Mouse (Mus musculus): ENCODE data around the gene Dcaf6. TPM values are rescaled to one million over a fixed set of nuclear protein-coding genes. Genes with fewer than 3 reads are reported as not detected.

The Dcaf6 gene
- total RNA-seq, 2 experiments from 2014 or later = 76.3 to 77.7 TPM

DNA sequence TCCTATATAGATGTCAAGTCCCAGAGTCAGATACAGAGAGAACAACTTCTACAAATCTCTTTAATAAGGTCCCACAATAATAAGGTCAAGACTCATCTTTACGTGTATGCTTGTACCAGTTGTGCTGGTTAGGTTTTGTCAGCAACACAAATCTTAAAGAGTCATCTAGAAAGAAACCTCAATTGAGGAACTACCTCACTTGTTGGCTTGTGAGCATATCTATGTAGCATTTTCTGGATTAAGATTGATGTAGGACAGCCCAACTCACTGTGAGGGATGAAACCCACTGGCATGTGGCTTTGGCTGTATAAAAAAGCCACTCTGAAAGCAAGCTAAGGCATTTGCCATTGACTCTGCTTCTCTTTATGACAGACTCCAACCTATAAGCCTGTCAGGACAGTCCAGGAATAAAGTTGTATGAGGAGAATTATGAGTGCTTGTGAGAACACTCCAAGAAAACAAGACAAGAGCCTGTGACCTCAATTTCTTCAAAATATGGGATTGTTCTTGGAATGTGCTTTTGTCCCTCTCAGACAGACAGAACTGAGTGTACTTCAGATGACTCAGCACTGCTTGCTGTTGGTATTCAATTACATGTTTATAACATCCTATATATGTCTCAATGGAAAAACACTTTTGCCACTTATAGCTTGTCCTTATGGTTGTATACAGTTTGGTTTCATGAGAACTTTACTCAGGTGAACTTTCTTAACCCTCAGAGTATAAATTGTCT is 21.8 kb downstream of the Dcaf6 start:
- intact Hi-C loops (cut with DNase I) = no loop called here
- no peak for DNase-seq

GRCm38 (mm10) chr1:165432883-165433282 is 27.4 kb downstream of the Dcaf6 start:
- intact Hi-C loops (cut with DNase I) = no loop called here
- no peak for DNase-seq

DNA sequence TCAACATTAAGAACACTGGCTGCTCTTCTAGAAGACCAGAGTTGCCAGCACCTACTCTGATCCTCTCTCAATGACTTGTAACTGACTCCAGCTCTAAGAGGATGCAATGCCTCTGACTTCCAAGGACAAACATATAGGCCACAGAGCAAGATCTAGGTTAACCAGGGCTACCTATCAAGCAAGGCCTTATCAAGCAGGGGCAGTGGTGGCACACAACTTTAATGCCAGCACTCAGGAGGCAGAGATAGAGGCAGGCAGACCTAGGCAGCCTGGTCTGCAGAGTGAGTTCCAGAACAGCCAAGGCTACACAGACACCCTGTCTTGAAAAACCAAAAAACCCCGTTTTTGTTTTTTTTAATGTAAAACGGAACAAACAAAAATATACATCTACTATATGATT is 34.0 kb downstream of the Dcaf6 start:
- intact Hi-C loops (cut with DNase I) = no loop called here
- DNase-seq = no peak

- intact Hi-C loops (cut with DNase I) = no loop called here
- no peak for DNase-seq
These were observed 38.8 kb downstream of the Dcaf6 start for GRCm38 (mm10) chr1:165421357-165421915.

DNA sequence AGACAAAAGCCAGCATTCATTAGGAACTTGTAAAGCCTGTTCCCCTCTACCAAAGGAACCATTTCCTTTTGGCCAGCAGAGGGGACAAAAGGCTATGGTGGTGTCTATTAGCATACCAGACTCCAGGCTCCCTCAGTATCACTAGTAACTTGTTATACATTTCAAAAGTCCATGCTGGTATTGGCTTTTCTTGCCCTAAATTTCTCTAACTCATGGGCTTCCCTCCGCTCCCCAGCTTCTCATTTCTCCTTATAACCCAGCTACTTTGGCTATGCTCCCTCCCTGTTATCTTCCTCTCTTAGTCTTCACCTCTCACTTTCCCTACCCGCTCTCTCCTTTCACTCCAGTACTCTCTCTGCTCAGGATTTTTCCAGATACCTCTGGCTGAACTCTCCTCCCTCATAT is 63.9 kb downstream of the Dcaf6 start:
- intact Hi-C loops (cut with DNase I) = loop anchor here (10.0 kb wide), 2 partner anchors 258 to 368 kb away; partner anchors contain the start of gene Creg1
- peak in 1 of 2 experiments; percentile 9 for DNase-seq

- intact Hi-C loops (cut with DNase I) = loop anchor here (10.0 kb wide), 2 partner anchors 259 to 369 kb away; partner anchors contain the start of gene Creg1
- no peak for DNase-seq
These were observed 64.3 kb downstream of the Dcaf6 start for GRCm38 (mm10) chr1:165395940-165396339.

- intact Hi-C loops (cut with DNase I) = loop anchor here (10.0 kb wide), 2 partner anchors 260 to 370 kb away; partner anchors contain the start of gene Creg1
- DNase-seq = no peak
These were observed 65.4 kb downstream of the Dcaf6 start for GRCm38 (mm10) chr1:165394836-165395235.

- intact Hi-C loops (cut with DNase I) = loop anchor here (10.0 kb wide), 2 partner anchors 262 to 372 kb away; partner anchors contain the start of gene Creg1
These were observed 67.2 kb downstream of the Dcaf6 start for GRCm38 (mm10) chr1:165393033-165393432.

GRCm38 (mm10) chr1:165388716-165389115 is 71.6 kb downstream of the Dcaf6 start:
- intact Hi-C loops (cut with DNase I) = loop anchor here (1.0 to 10.0 kb wide), 2 partner anchors 115 to 196 kb away; no protein-coding TSS in a partner anchor
- DNase-seq = peak; percentile 43 to 50

More at GRCm38 (mm10) chr1:165393033-165393432, 67.2 kb downstream of the Dcaf6 start:
- DNase-seq = no peak

DNA sequence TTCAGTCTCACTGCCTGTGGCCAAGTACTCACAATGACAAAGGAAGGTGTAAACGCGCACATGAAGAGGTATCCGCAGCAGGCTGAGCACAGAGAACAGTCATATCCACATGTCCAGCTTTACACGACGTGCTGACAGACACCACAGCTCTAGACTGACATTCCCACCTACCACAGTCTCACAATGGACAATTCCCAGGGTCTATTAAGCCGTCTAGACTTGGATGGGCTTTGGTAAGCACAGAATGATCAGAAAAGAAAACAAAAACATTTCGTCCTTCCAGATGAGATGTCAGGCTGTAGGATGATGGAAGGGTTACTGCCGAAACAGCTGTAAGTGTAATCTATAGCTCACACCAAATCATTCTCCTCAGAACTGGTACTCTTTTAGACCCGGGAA is 73.8 kb downstream of the Dcaf6 start:
- DNase-seq = no peak
- intact Hi-C loops (cut with DNase I) = loop anchor here (10.0 kb wide), 1 partner anchor 198 kb away; no protein-coding TSS in a partner anchor

GRCm38 (mm10) chr1:165385810-165386524 is 74.3 kb downstream of the Dcaf6 start:
- no peak for DNase-seq
- intact Hi-C loops (cut with DNase I) = loop anchor here (10.0 kb wide), 1 partner anchor 199 kb away; no protein-coding TSS in a partner anchor

GRCm38 (mm10) chr1:165373839-165374238 is 86.4 kb downstream of the Dcaf6 start:
- no peak for DNase-seq
- intact Hi-C loops (cut with DNase I) = no loop called here

GRCm38 (mm10) chr1:165370990-165371389 is 89.3 kb downstream of the Dcaf6 start:
- DNase-seq = no peak
- intact Hi-C loops (cut with DNase I) = no loop called here

DNA sequence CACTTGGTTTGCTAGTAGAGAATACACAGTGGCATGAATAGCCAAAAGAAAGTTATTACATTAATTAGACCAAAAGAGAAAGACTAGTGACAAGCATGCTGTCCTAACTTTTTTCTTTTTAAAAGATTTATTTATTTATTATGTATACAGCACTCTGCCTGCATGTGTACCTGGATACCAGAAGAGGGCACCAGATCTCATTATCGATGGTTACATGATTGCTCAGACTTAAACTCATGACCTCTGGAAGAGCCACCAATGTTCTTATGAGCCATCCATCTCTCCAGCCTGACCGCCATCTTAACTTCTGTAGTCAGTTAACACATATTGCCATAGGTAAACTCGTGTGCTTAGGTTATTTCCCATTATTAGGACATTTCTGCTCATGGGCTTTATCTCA is 95.2 kb downstream of the Dcaf6 start:
- DNase-seq = no peak
- intact Hi-C loops (cut with DNase I) = no loop called here

DNA sequence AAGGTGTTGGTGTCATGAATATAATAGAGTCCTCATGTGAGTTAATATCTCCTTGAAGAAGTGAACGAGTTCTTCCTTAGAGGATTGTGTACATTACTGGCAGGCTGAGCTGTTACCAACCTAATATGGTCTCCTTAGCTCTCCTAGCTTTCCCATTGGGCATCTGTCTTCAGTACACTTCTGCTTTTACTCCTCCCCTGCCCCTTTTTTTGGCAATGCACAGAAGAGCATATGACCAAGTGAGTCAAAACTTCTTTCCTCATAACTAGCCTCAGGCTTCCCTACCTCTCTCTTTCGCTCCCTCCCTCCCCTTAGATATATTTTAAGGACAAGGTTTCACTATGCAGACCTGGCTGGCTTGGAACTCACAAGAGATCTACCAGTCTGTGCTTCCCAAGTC is 97.0 kb downstream of the Dcaf6 start:
- intact Hi-C loops (cut with DNase I) = no loop called here
- DNase-seq = no peak

- intact Hi-C loops (cut with DNase I) = no loop called here
- no peak for DNase-seq
These were observed 103.9 kb downstream of the Dcaf6 start for GRCm38 (mm10) chr1:165356347-165356746.

DNA sequence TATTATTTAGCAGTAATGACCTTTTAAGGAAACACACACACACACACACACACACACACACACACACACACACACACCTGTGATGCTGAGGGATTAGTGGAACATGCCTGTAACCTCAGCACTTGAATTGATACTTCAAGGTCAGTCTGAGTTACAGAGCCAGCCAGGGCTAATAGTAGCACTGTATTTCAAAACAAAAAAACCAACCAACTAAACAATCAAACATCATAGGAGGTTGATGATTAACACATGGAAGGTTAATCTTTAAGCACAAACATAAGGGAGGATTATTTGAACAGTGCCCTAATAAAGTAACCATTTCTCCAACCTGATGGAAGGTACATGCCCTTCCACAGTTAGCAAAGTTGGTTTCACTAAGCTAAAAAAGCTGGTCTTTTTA is 111.6 kb downstream of the Dcaf6 start:
- no peak for DNase-seq
- intact Hi-C loops (cut with DNase I) = no loop called here

GRCm38 (mm10) chr1:165344453-165344852 is 115.8 kb downstream of the Dcaf6 start:
- intact Hi-C loops (cut with DNase I) = no loop called here
- no peak for DNase-seq

GRCm38 (mm10) chr1:165342126-165342525 is 118.1 kb downstream of the Dcaf6 start:
- intact Hi-C loops (cut with DNase I) = no loop called here
- DNase-seq = no peak

GRCm38 (mm10) chr1:165332797-165333196 is 127.5 kb downstream of the Dcaf6 start:
- intact Hi-C loops (cut with DNase I) = no loop called here
- no peak for DNase-seq

- intact Hi-C loops (cut with DNase I) = no loop called here
- DNase-seq = no peak
These were observed 129.4 kb downstream of the Dcaf6 start for GRCm38 (mm10) chr1:165330859-165331258.
